ENCODE assay signal across 8 mouse cellular contexts in genomic region chr17:56751404-56752072, GRCm38 (mm10). TPM values are rescaled to one million over a fixed set of nuclear protein-coding genes. Genes with fewer than 3 reads are reported as not detected.
DNase-seq lines count a peak whose midpoint lies in the region; ATAC-seq and TF ChIP-seq lines count a peak whose summit lies in the region.

No protein-coding gene starts in this region.

- H3K4me2 ChIP-seq in limb, embryonic 12.5 days = peak overlapping the region; percentile 46
- H3K4me2 ChIP-seq in midbrain, postnatal 0 days (ENCODE audit: low read depth, low read length, poor library complexity, severe bottlenecking) = peak overlapping the region; percentile 37

- intact Hi-C loops in left cerebral cortex, postnatal 25 days (cut with DNase I) = no loop called here

- WGBS in limb, embryonic 12.5 days = 21% methylated on average over 69 of the region's 71 CpGs
- 21% methylated on average over 58 of the region's 71 CpGs for WGBS in midbrain, postnatal 0 days

- peaks cover 22% of the 10 kb centered on the region for H3K4me1 ChIP-seq in limb, embryonic 12.5 days (replicated peaks)
- no peaks in the 10 kb centered on the region for H3K4me1 ChIP-seq in midbrain, postnatal 0 days (ENCODE audit: insufficient read depth, low read length)

- H3K9ac ChIP-seq in limb, embryonic 12.5 days (replicated peaks) = peak overlapping the region; percentile 34; the same call in 1 of the 2 replicates
- H3K9ac ChIP-seq in midbrain, postnatal 0 days (replicated peaks; ENCODE audit: low read length, poor library complexity, severe bottlenecking) = no peak overlapping the region; the same call in 1 of the 2 replicates

- H3K9me3 ChIP-seq in limb, embryonic 12.5 days = 0 out of 2 replicates have a peak, but pooled peaks cover 9% of the 10 kb centered on the region
- H3K9me3 ChIP-seq in midbrain, postnatal 0 days (ENCODE audit: low read length) = no peaks in the 10 kb centered on the region

- no peak for ATAC-seq in CD4-positive, CD25-positive, alpha-beta regulatory T cell, adult 4 months
- ATAC-seq in granulocyte monocyte progenitor cell, adult 5-6 weeks (replicated peaks; ENCODE audit: poor library complexity, severe bottlenecking) = 0 out of 2 replicates have a peak, but pooled peaks have one; percentile 8
- ATAC-seq in limb, embryonic 12.5 days (ENCODE audit: insufficient number of reproducible peaks, insufficient read depth, low FRiP score, low TSS enrichment, low read depth) = peak; percentile 27; the same call in 1 of the 2 replicates
- ATAC-seq in midbrain, postnatal 0 days (ENCODE audit: low FRiP score) = peak; percentile 76

- H3K27me3 ChIP-seq in limb, embryonic 12.5 days = peaks cover 73% of the 10 kb centered on the region
- H3K27me3 ChIP-seq in midbrain, postnatal 0 days (ENCODE audit: insufficient read depth, low read length) = peaks cover 38% of the 10 kb centered on the region

- no peak overlapping the region for H3K27ac ChIP-seq in limb, embryonic 12.5 days
- no peak overlapping the region for H3K27ac ChIP-seq in midbrain, postnatal 0 days (ENCODE audit: low read depth, low read length)

- DNase-seq in CD4-positive, CD25-positive, alpha-beta regulatory T cell, adult 2 months (ENCODE audit: low read depth, low spot score) = peak; percentile 64
- DNase-seq in R1 (ENCODE audit: low read depth, low spot score) = peak; percentile 92
- DNase-seq in midbrain, postnatal 0 days (ENCODE audit: low spot score) = peak; percentile 81
- DNase-seq in left cerebral cortex, postnatal 25 days (ENCODE audit: low spot score in 2 of 2) = no peak
- DNase-seq in layer of hippocampus, adult 11-12 months (ENCODE audit: low spot score) = no peak

- H3K36me3 ChIP-seq in limb, embryonic 12.5 days = no peaks in the 10 kb centered on the region
- no peaks in the 10 kb centered on the region for H3K36me3 ChIP-seq in midbrain, postnatal 0 days (ENCODE audit: insufficient read depth, low read length)

- no peak for TF ChIP-seq CTCF in midbrain, postnatal 0 days (IDR thresholded peaks at IDR 0.05)

- H3K4me3 ChIP-seq in limb, embryonic 12.5 days (replicated peaks) = peak overlapping the region; percentile 25
- H3K4me3 ChIP-seq in midbrain, postnatal 0 days (ENCODE audit: low read depth, low read length) = peak overlapping the region; percentile 31

RNA-seq across cellular contexts. Expression of gene Nrtn, which starts 5.8 kb away (rescaled TPM):
- not detected for polyA plus RNA-seq in CD4-positive, CD25-positive, alpha-beta regulatory T cell, adult 4 months (2017; shearing (Covaris generic))
- not detected in 2 replicates for total RNA-seq in granulocyte monocyte progenitor cell, adult 5-6 weeks (2014; fragmentation: Nextera tagmentation)
- not detected in 2 replicates for total RNA-seq in granulocyte monocyte progenitor cell, adult 5-6 weeks (2017)
- 18.9 and 19.6 TPM in 2 replicates for polyA plus RNA-seq in limb, embryonic 12.5 days (2016; fragmentation: Nextera tagmentation; extraction: Ambion mirVana)
- total RNA-seq in midbrain, postnatal 0 days (2014; rRNA removed) = 12.5 and 13.4 TPM in 2 replicates
- 7.4 and 8.0 TPM in 2 replicates for polyA plus RNA-seq in midbrain, postnatal 0 days (2015; fragmentation: Nextera tagmentation; extraction: Ambion mirVana)
- total RNA-seq in left cerebral cortex, postnatal 25 days (2021) = 1 to 10 TPM; 3.8 to 4.1 TPM

RNA-seq across cellular contexts. Expression of gene Dus3l, which starts 13.0 kb away (rescaled TPM):
- polyA plus RNA-seq in CD4-positive, CD25-positive, alpha-beta regulatory T cell, adult 4 months (2017; shearing (Covaris generic)) = 10 to 100 TPM; 30.3 to 41.2 TPM
- 20.5 and 22.8 TPM in 2 replicates for total RNA-seq in granulocyte monocyte progenitor cell, adult 5-6 weeks (2014; fragmentation: Nextera tagmentation)
- total RNA-seq in granulocyte monocyte progenitor cell, adult 5-6 weeks (2017) = 18.2 and 21.8 TPM in 2 replicates
- 42.0 and 46.7 TPM in 2 replicates for polyA plus RNA-seq in limb, embryonic 12.5 days (2016; fragmentation: Nextera tagmentation; extraction: Ambion mirVana)
- total RNA-seq in midbrain, postnatal 0 days (2014; rRNA removed) = 91.0 and 93.8 TPM in 2 replicates
- polyA plus RNA-seq in midbrain, postnatal 0 days (2015; fragmentation: Nextera tagmentation; extraction: Ambion mirVana) = 103 and 114 TPM in 2 replicates
- 10 to 100 TPM; 64.1 to 64.6 TPM for total RNA-seq in left cerebral cortex, postnatal 25 days (2021)

RNA-seq across cellular contexts. Expression of gene Prr22, which starts 18.5 kb away (rescaled TPM):
- polyA plus RNA-seq in CD4-positive, CD25-positive, alpha-beta regulatory T cell, adult 4 months (2017; shearing (Covaris generic)) = 1 to 10 TPM in 1 of 2 experiments, under 1 TPM in 1; 0.24 to 1.1 TPM
- 0.17 and 2.6 TPM in 2 replicates for total RNA-seq in granulocyte monocyte progenitor cell, adult 5-6 weeks (2014; fragmentation: Nextera tagmentation)
- 1.6 and 1.7 TPM in 2 replicates for total RNA-seq in granulocyte monocyte progenitor cell, adult 5-6 weeks (2017)
- polyA plus RNA-seq in limb, embryonic 12.5 days (2016; fragmentation: Nextera tagmentation; extraction: Ambion mirVana) = 0.69 and 1.3 TPM in 2 replicates
- 0.44 and 1.3 TPM in 2 replicates for total RNA-seq in midbrain, postnatal 0 days (2014; rRNA removed)
- 0.61 and 1.1 TPM in 2 replicates for polyA plus RNA-seq in midbrain, postnatal 0 days (2015; fragmentation: Nextera tagmentation; extraction: Ambion mirVana)
- 1 to 10 TPM; 1.1 to 1.2 TPM for total RNA-seq in left cerebral cortex, postnatal 25 days (2021)

RNA-seq across cellular contexts. Expression of gene Vmac, which starts 33.7 kb away (rescaled TPM):
- polyA plus RNA-seq in CD4-positive, CD25-positive, alpha-beta regulatory T cell, adult 4 months (2017; shearing (Covaris generic)) = 1 to 10 TPM; 5.8 to 8.2 TPM
- 5.3 and 9.1 TPM in 2 replicates for total RNA-seq in granulocyte monocyte progenitor cell, adult 5-6 weeks (2014; fragmentation: Nextera tagmentation)
- total RNA-seq in granulocyte monocyte progenitor cell, adult 5-6 weeks (2017) = 3.7 and 9.1 TPM in 2 replicates
- 16.5 and 23.1 TPM in 2 replicates for polyA plus RNA-seq in limb, embryonic 12.5 days (2016; fragmentation: Nextera tagmentation; extraction: Ambion mirVana)
- total RNA-seq in midbrain, postnatal 0 days (2014; rRNA removed) = 32.3 and 36.9 TPM in 2 replicates
- polyA plus RNA-seq in midbrain, postnatal 0 days (2015; fragmentation: Nextera tagmentation; extraction: Ambion mirVana) = 19.2 and 19.8 TPM in 2 replicates
- 10 to 100 TPM; 11.0 to 12.3 TPM for total RNA-seq in left cerebral cortex, postnatal 25 days (2021)

RNA-seq across cellular contexts. Expression of gene Ndufa11, which starts 34.0 kb away (rescaled TPM):
- 100 to 1,000 TPM; 225 to 227 TPM for polyA plus RNA-seq in CD4-positive, CD25-positive, alpha-beta regulatory T cell, adult 4 months (2017; shearing (Covaris generic))
- 134 and 201 TPM in 2 replicates for total RNA-seq in granulocyte monocyte progenitor cell, adult 5-6 weeks (2014; fragmentation: Nextera tagmentation)
- 99.5 and 106 TPM in 2 replicates for total RNA-seq in granulocyte monocyte progenitor cell, adult 5-6 weeks (2017)
- polyA plus RNA-seq in limb, embryonic 12.5 days (2016; fragmentation: Nextera tagmentation; extraction: Ambion mirVana) = 410 and 419 TPM in 2 replicates
- total RNA-seq in midbrain, postnatal 0 days (2014; rRNA removed) = 335 and 480 TPM in 2 replicates
- 630 and 676 TPM in 2 replicates for polyA plus RNA-seq in midbrain, postnatal 0 days (2015; fragmentation: Nextera tagmentation; extraction: Ambion mirVana)
- 100 to 1,000 TPM; 227 to 237 TPM for total RNA-seq in left cerebral cortex, postnatal 25 days (2021)

Comparison
In these comparisons a context has a peak if more than half of its experiments do, and no peak if none do; other contexts are left out.
1. DNase-seq: peak in CD4-positive, CD25-positive, alpha-beta regulatory T cell, adult 2 months (single experiment), R1 (single experiment) and midbrain, postnatal 0 days (single experiment); none in left cerebral cortex, postnatal 25 days (0 of 2) and layer of hippocampus, adult 11-12 months (single experiment).
2. RNA of gene Nrtn, which starts 5.8 kb away (total RNA-seq): 12.5 to 13.4 TPM in midbrain, postnatal 0 days and 3.8 to 4.1 TPM in left cerebral cortex, postnatal 25 days; not detected in granulocyte monocyte progenitor cell, adult 5-6 weeks; every median in the first group is over 4 times any median in the second.